Mouse (Mus musculus) midbrain, embryonic 14.5 days (tissue): ENCODE measurements around the gene Exoc5. TPM values are rescaled to one million over a fixed set of nuclear protein-coding genes. Genes with fewer than 3 reads are reported as not detected.

Experiments
- ATAC-seq: fragments of 200-750 bp; cut with Nextera tagmentation; 2 replicates; pipeline ENCODE4 v1.8.0; 2017; ENCODE audit warnings: moderate number of reproducible peaks, moderate library complexity; ENCODE audit not compliant: low FRiP score, low TSS enrichment
- DNase-seq: peaks from one replicate; pipeline ENCODE4 v3.0.0-alpha.2; 2015
- H3K27ac ChIP-seq: fragments of 300-500 bp; sonication (generic); replicated peaks from 2 replicates; pipeline ENCODE4 v1.5.1; 2014; ENCODE audit warnings: mild to moderate bottlenecking, low read depth, low read length, moderate library complexity
- H3K27me3 ChIP-seq: fragments of 300-500 bp; sonication (generic); 2 replicates; pipeline ENCODE4 v1.6.1; 2014; ENCODE audit warnings: low read length, control low read depth, mixed read lengths; ENCODE audit not compliant: control insufficient read depth, insufficient read depth
- H3K36me3 ChIP-seq: fragments of 300-500 bp; sonication (generic); 2 replicates; pipeline ENCODE4 v1.6.1; 2014; ENCODE audit warnings: low read length, control low read depth; ENCODE audit not compliant: control insufficient read depth, insufficient read depth
- H3K4me1 ChIP-seq: fragments of 300-500 bp; sonication (generic); 2 replicates; pipeline ENCODE4 v1.6.1; 2014; ENCODE audit warnings: mild to moderate bottlenecking, antibody characterized with exemption, low read length, control low read depth; ENCODE audit not compliant: control insufficient read depth, insufficient read depth
- H3K4me2 ChIP-seq: fragments of 300-500 bp; sonication (generic); 2 replicates; pipeline ENCODE4 v1.6.1; 2014; ENCODE audit warnings: mild to moderate bottlenecking, low read length, moderate library complexity
- H3K4me3 ChIP-seq: fragments of 300-500 bp; sonication (generic); replicated peaks from 2 replicates; pipeline ENCODE4 v1.5.1; 2014; ENCODE audit warnings: low read depth, low read length
- H3K9ac ChIP-seq: fragments of 300-500 bp; sonication (generic); replicated peaks from 2 replicates; pipeline ENCODE4 v1.6.1; 2014; ENCODE audit warnings: mild to moderate bottlenecking, low read length, moderate library complexity
- H3K9me3 ChIP-seq: fragments of 300-500 bp; sonication (generic); 2 replicates; pipeline ENCODE4 v1.6.1; 2016; ENCODE audit warnings: low read length, control low read depth, mixed read lengths; ENCODE audit not compliant: control insufficient read depth
- WGBS: fragments of 180-500 bp; shearing (Covaris S2); extraction: QIAGEN DNeasy Blood & Tissue Kit; methylation state at CpG from one replicate; pipeline ENCODE4 v1.1.7; 2014; 5-methylcytosine and 5-hydroxymethylcytosine counted together
- polyA plus RNA-seq: library from polyadenylated mRNA; unstranded; fragments of >200 nt; fragmentation: Nextera tagmentation; extraction: Ambion mirVana; gene quantifications from 2 replicates; pipeline ENCODE4 v1.2.1, GENCODE M21; 2014

Gene Exoc5
- polyA plus RNA-seq, 1 experiment from 2014 or later = 105 TPM

DNA sequence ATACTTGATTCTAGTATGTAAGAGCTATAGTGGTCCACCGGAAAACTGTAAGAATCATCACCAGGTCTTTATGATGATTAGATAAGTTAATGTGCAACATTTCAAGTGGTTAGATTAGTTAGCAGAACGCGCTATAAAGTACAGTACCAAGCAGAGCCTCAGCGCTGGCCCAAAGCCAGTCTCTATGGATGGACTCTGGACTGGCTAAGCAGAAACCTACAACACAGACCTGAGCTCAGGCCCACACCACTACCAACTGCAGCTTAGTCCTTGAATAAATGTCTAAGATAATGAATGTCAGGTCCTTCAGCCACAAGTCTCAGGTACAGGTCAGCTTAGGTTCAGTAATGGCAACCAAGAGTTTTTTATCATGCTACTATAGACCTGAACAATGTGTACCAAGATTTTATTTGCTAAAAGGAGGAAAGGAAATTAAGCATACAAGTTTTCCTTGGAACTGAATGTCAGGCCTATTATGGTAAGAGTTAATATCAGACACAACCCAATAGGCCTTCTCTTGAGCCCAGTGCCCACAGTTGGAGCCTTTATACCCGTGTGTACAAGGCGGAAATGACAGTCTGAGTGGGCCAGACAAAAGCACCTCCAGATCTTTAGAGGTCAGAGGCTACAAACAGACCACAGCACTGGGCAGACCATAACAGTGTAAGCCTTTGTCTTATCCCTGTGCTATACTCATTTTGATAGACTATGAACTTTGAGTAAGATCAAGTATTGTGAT, 39.2 kb downstream of the Exoc5 start:
- Histone ChIP-seq H3K4me2 (no peak overlapping the region), H3K9me3 (no peaks in the 10 kb centered on the region), H3K27me3 (no peaks in the 10 kb centered on the region), H3K36me3 (peaks cover 21% of the 10 kb centered on the region), H3K27ac (no peak overlapping the region), H3K4me1 (no peaks in the 10 kb centered on the region), H3K9ac (no peak overlapping the region), H3K4me3 (no peak overlapping the region)
- ATAC-seq = no peak
- DNase-seq = no peak
- 93% methylated on average over 6 of the region's 6 CpGs for WGBS

DNA sequence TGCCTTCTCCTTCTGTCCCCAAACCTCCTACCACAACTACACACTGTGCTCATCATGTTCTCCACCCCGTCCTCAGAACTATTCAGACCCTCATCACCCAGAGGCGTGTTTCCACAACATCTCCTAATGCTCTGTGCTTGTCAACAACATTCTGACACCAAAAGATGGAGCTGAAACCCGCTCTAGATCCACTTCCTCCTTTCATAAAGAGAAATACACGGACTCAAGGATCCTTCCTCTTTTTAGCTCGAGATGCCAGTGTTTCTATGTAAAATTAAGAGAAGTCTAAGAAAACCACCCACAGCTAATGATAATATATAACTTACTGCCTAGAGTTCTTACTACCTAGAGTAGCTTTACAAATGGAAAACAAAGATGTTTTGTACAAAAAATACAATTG, 46.7 kb downstream of the Exoc5 start:
- Histone ChIP-seq H3K9me3 (no peaks in the 10 kb centered on the region), H3K9ac (no peak overlapping the region), H3K4me1 (no peaks in the 10 kb centered on the region), H3K4me3 (no peak overlapping the region), H3K27me3 (no peaks in the 10 kb centered on the region), H3K27ac (no peak overlapping the region), H3K36me3 (peaks cover 23% of the 10 kb centered on the region), H3K4me2 (no peak overlapping the region)
- DNase-seq (no peak), ATAC-seq (no peak)
- WGBS = 95% methylated on average over 5 of the region's 5 CpGs

GRCm38 (mm10) chr14:49008399-49009189, 57.9 kb downstream of the Exoc5 start:
- Histone ChIP-seq H3K4me1 (no peaks in the 10 kb centered on the region), H3K27me3 (no peaks in the 10 kb centered on the region), H3K4me2 (no peak overlapping the region), H3K9me3 (no peaks in the 10 kb centered on the region), H3K27ac (no peak overlapping the region), H3K9ac (no peak overlapping the region), H3K36me3 (0 out of 2 replicates have a peak, but pooled peaks cover 7% of the 10 kb centered on the region), H3K4me3 (no peak overlapping the region)
- DNase-seq = no peak
- ATAC-seq = no peak
- WGBS = 72% methylated on average over 2 of the region's 2 CpGs

GRCm38 (mm10) chr14:49007979-49008378, 58.5 kb downstream of the Exoc5 start:
- Histone ChIP-seq H3K4me2 (no peak overlapping the region), H3K27me3 (no peaks in the 10 kb centered on the region), H3K9ac (no peak overlapping the region), H3K9me3 (no peaks in the 10 kb centered on the region), H3K4me1 (no peaks in the 10 kb centered on the region), H3K36me3 (0 out of 2 replicates have a peak, but pooled peaks cover 4% of the 10 kb centered on the region), H3K27ac (no peak overlapping the region), H3K4me3 (no peak overlapping the region)
- WGBS = 86% methylated on average over 2 of the region's 2 CpGs
- no peak for ATAC-seq
- DNase-seq = peak; percentile 68

DNA sequence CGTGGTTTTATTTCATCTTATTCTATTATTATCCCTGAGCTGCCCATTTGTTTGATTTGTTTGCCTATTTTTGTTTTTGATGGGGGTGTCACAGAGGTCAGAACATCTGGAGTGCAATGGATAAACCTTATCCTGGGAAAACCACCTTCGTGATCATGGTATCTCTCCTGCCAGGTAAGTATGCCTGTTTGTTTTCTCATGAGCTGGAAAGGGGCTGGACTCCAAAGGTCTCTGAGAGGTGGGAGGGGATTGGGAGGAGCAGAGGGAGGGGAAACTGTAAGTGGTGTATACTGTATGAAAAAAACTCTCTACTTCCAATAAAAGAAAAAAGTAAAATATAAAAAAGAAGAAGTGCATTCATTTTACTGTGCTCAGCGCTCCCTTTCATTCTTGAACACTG, 64.8 kb downstream of the Exoc5 start:
- H3K27ac ChIP-seq = no peak overlapping the region
- no peaks in the 10 kb centered on the region for H3K4me1 ChIP-seq
- DNase-seq (no peak), ATAC-seq (no peak)
- H3K9ac ChIP-seq = no peak overlapping the region
- H3K4me2 ChIP-seq = no peak overlapping the region
- H3K9me3 ChIP-seq = no peaks in the 10 kb centered on the region
- no peak overlapping the region for H3K4me3 ChIP-seq
- H3K27me3 ChIP-seq = no peaks in the 10 kb centered on the region
- WGBS = 87% methylated on average over 3 of the region's 3 CpGs
- H3K36me3 ChIP-seq = no peaks in the 10 kb centered on the region

GRCm38 (mm10) chr14:48998795-48999194, 67.7 kb downstream of the Exoc5 start:
- DNase-seq (no peak), ATAC-seq (no peak)
- WGBS = 47% methylated on average over 4 of the region's 4 CpGs
- H3K9ac ChIP-seq = no peak overlapping the region
- H3K4me2 ChIP-seq = no peak overlapping the region
- no peaks in the 10 kb centered on the region for H3K4me1 ChIP-seq
- no peaks in the 10 kb centered on the region for H3K9me3 ChIP-seq
- H3K36me3 ChIP-seq = no peaks in the 10 kb centered on the region
- no peaks in the 10 kb centered on the region for H3K27me3 ChIP-seq
- no peak overlapping the region for H3K27ac ChIP-seq
- no peak overlapping the region for H3K4me3 ChIP-seq

GRCm38 (mm10) chr14:48993861-48994260, 72.6 kb downstream of the Exoc5 start:
- no peak overlapping the region for H3K27ac ChIP-seq
- ATAC-seq (no peak), DNase-seq (no peak)
- no peak overlapping the region for H3K4me2 ChIP-seq
- no peak overlapping the region for H3K9ac ChIP-seq
- H3K9me3 ChIP-seq = no peaks in the 10 kb centered on the region
- no peak overlapping the region for H3K4me3 ChIP-seq
- 80% methylated on average over 3 of the region's 3 CpGs for WGBS
- H3K4me1 ChIP-seq = peaks cover 5% of the 10 kb centered on the region; the same call in 1 of the 2 replicates
- no peaks in the 10 kb centered on the region for H3K27me3 ChIP-seq
- H3K36me3 ChIP-seq = no peaks in the 10 kb centered on the region

DNA sequence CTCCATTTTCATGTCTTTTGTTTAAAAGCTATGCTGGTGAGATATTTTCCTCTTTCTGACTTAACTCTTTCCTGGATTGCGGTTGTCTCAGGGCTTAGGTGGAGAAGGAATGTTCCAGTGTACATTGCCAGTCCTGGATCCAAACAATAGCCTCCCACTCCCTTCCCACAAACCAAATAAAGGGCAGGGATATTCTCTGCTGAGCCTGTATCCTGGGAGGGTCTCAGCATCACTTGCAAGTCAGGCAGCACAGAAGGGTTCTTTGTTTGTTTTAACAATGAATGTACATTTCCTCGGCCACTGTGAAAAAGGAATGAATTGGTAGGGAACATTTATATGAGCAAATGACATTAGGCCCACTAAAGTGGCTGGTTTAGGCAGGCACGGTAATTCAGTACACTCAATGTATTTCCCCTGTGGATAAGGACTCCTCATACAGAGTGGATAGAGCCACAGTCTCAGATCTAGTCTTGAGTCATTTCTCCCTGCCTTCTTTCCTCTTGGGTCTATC, 74.3 kb downstream of the Exoc5 start:
- 3% methylated on average over 3 of the region's 3 CpGs for WGBS
- DNase-seq (peak; percentile 31), ATAC-seq (0 out of 2 replicates have a peak, but pooled peaks have one; percentile 32)
- no peak overlapping the region for H3K4me3 ChIP-seq
- no peak overlapping the region for H3K9ac ChIP-seq
- H3K27ac ChIP-seq = peak overlapping the region; percentile 39
- H3K4me1 ChIP-seq = peaks cover 5% of the 10 kb centered on the region; the same call in 1 of the 2 replicates
- no peaks in the 10 kb centered on the region for H3K9me3 ChIP-seq
- no peaks in the 10 kb centered on the region for H3K36me3 ChIP-seq
- no peaks in the 10 kb centered on the region for H3K27me3 ChIP-seq
- H3K4me2 ChIP-seq = 0 out of 2 replicates have a peak overlapping the region, but pooled peaks have one; percentile 5
